Mouse (Mus musculus) G1E (cell line): Measurements from ENCODE around the gene Rasgef1a. TPM values are rescaled to one million over a fixed set of nuclear protein-coding genes. Genes with fewer than 3 reads are reported as not detected.

Source experiments
- ATAC-seq: 2 replicates; pipeline ENCODE4 v1.8.0; 2016; ENCODE audit warnings: mild to moderate bottlenecking; ENCODE audit not compliant: insufficient number of reproducible peaks, poor library complexity, low FRiP score, severe bottlenecking; ENCODE audit errors: extremely low read depth
- DNase-seq: peaks from one replicate; pipeline ENCODE4 v3.0.0; 2012; ENCODE audit warnings: low spot score
- H3K27me3 ChIP-seq: 2 replicates; pipeline ENCODE4 v1.6.1; 2012; ENCODE audit warnings: mild to moderate bottlenecking, low read length, inconsistent platforms; ENCODE audit not compliant: insufficient read depth
- H3K36me3 ChIP-seq: replicated peaks from 2 replicates; pipeline ENCODE3; 2012; ENCODE audit warnings: mild to moderate bottlenecking, inconsistent platforms
- H3K4me1 ChIP-seq: 2 replicates; pipeline ENCODE4 v1.6.1; 2012; ENCODE audit warnings: low read depth, low read length, inconsistent platforms, mixed read lengths; ENCODE audit not compliant: insufficient read depth
- H3K4me3 ChIP-seq: 2 replicates; pipeline ENCODE4 v1.5.1; 2012; ENCODE audit warnings: low read depth, mild to moderate bottlenecking, inconsistent platforms, low read length, moderate library complexity, mixed read lengths
- H3K9me3 ChIP-seq: replicated peaks from 2 replicates; pipeline ENCODE4 v1.6.1; 2012; ENCODE audit warnings: inconsistent platforms
- CTCF ChIP-seq: IDR thresholded peaks from 2 replicates; pipeline ENCODE4 v1.5.1; 2012; ENCODE audit warnings: low read depth, low read length, inconsistent platforms, mixed read lengths
- GATA1 ChIP-seq: IDR thresholded peaks from 2 replicates; pipeline ENCODE4 v1.6.1; 2012; ENCODE audit warnings: borderline replicate concordance, low read length, inconsistent platforms, mixed read lengths
- GATA2 ChIP-seq: IDR thresholded peaks from 2 replicates; pipeline ENCODE4 v1.6.1; 2012; ENCODE audit warnings: low read depth, low read length, inconsistent platforms, borderline replicate concordance
- POLR2AphosphoS5 ChIP-seq: IDR thresholded peaks from 2 replicates; pipeline ENCODE4 v1.6.1; 2012; ENCODE audit warnings: low read depth, low read length, inconsistent platforms; ENCODE audit not compliant: insufficient replicate concordance
- TAL1 ChIP-seq: conservative IDR thresholded peaks from 2 replicates; pipeline ENCODE4 v1.6.1; 2012; ENCODE audit warnings: low read depth, low read length, inconsistent platforms, mixed read lengths
- polyA plus RNA-seq: library from polyadenylated mRNA; stranded (reverse); fragments of >175 nt; gene quantifications from 2 replicates; pipeline ENCODE4 v1.2.3, GENCODE M21; 2012
- total RNA-seq, 2 experiments: library from RNA; stranded (forward) in 1 of 2; stranded (reverse) in 1 of 2; fragments of 200-1000 nt in 1 of 2; fragments of >200 nt in 1 of 2; fragmentation: Nextera tagmentation in 1 of 2; gene quantifications; 2 replicates each; pipeline ENCODE4 v1.2.3; 2014 to 2017

The Rasgef1a gene
- total and polyA plus RNA-seq, 3 experiments: 0.05 TPM; not detected in 2

DNA sequence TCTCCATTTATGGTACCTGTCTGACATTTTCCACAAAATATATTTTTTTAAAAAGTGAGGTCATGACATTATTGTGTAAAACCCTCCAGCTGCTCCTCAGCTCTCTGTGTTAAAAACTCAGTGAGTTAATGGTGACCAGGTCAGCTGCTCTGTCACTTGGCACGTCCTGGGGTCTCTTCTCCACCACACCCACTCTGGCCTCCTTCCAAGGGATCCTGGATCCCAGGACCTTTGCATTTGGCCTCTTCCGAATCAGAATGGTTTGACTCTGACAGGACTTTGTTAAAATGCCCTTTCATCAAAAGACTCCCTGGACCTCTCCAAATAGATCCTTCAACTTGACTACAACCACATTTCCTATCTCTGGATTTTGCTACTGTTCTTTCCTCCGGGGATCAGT is 982 bp upstream of the Rasgef1a start:
- ATAC-seq: no peak

DNA sequence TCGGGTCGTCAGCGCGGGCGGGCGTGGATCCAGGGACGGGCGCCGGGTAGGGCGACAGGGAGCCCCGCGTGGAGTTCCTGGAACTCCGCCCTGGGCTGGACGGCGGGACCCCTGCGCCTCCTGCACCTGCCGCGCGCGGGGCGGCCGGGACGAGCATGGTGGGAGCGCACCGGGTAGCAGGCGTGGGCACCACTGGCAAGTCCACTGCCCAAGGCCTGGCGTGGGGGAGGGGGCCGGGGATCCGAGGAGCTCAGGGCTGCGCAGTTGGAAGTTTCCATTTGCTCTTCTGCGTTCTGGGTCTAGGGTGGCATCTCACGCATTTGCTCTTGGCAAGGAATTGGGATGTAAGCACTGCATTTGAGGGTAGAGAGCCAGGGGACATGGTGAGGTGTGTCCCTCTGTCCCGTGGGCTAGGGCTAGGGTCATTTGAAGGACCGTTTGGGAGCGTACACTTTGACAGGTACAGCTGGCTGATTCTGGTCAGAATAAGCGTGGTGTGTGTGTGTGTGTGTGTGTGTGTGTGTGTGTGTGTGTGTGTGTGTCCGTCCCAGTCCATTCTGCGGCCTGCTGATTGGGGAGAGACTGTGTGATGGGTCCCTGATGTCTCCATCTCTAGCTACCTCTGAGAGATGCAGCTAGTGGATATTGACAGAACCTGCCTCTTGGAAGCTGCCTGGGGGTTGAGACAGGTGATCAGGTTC is 528 bp downstream of the Rasgef1a start:
- Histone ChIP-seq H3K36me3 (no peaks in the 10 kb centered on the region), H3K27me3 (no peaks in the 10 kb centered on the region), H3K4me3 (no peak overlapping the region), H3K4me1 (no peaks in the 10 kb centered on the region), H3K9me3 (no peaks in the 10 kb centered on the region)
- ATAC-seq (no peak), DNase-seq (no peak)
- TF ChIP-seq POLR2AphosphoS5: no peak
- TF ChIP-seq CTCF: no peak
- TF ChIP-seq GATA1: no peak
- TF ChIP-seq TAL1: no peak
- no peak for TF ChIP-seq GATA2

More for the DNA sequence above, 982 bp upstream of the Rasgef1a start:
- Histone ChIP-seq H3K9me3 (no peaks in the 10 kb centered on the region), H3K27me3 (no peaks in the 10 kb centered on the region), H3K4me1 (no peaks in the 10 kb centered on the region), H3K4me3 (no peak overlapping the region), H3K36me3 (no peaks in the 10 kb centered on the region)
- DNase-seq: no peak
- TF ChIP-seq POLR2AphosphoS5 (no peak), CTCF (no peak), GATA1 (no peak), GATA2 (no peak), TAL1 (no peak)

DNA sequence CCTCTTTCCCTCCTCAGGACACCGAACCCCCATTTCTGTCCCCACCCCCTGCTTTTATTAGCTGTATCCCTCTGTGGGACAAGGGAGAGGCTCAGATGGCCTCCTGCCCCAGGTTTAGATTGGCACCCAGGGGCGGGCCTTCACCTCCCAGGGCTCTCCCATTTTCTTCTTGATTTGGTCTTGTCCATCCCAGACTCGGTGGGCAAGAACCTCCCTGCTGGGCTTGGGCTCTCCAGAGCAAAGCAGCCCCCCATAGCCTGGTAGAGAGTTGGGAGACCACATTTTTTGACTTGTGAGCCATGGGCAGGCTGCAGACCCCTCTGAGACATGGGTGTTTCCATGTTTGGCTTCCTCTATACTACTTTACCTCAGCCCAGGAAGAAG is 1.1 kb downstream of the Rasgef1a start:
- H3K4me1 ChIP-seq: no peaks in the 10 kb centered on the region
- no peaks in the 10 kb centered on the region for H3K27me3 ChIP-seq
- ATAC-seq (no peak), DNase-seq (no peak)
- no peaks in the 10 kb centered on the region for H3K36me3 ChIP-seq
- H3K4me3 ChIP-seq: no peak overlapping the region
- TF ChIP-seq GATA2 (no peak), POLR2AphosphoS5 (no peak), CTCF (no peak), GATA1 (no peak), TAL1 (no peak)
- no peaks in the 10 kb centered on the region for H3K9me3 ChIP-seq

DNA sequence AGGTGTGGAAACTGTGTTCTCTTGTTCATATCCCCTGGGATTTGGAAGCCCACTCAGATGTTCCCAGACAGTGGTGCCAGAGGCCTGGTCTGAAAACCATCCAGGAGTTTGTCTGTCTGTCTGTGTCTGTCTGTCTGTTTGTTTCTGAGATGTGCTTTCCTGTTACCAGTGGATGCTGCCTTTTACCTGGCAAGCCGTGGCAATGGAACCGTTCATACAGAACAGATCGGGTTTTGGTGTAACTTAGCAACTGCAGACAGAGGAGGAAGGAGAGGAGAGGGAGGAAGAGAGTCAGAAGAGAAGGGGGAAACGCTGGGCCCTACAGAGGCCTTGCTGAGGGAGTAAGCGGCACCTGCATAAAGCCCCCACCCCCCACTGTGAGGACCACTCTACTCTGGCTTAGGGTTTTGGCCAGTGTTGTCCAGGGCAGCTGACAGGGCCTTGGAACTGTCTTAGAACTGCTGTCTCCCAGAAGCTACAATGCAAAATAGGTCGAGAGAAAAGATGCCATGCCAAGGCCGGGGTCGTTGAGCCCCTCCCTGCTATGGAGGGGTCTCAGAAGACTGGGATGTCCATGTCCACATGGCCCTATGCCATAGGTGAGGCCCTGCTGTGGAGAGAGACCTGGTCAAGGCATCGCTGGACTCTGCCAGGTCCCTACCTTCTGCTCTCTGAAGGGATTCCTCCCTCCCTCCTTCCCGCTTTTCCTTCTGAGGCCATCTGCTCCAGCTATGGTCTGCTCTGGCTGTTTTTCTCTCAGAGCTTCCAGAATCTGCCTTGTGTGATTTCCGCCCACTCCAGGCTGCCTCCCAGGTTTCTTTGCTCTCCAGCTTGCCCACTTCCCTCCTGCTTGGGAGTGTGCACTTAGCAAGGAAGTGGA is 2.0 kb downstream of the Rasgef1a start:
- no peak for ATAC-seq
- no peak for DNase-seq
- Histone ChIP-seq H3K9me3 (no peaks in the 10 kb centered on the region), H3K36me3 (no peaks in the 10 kb centered on the region), H3K27me3 (no peaks in the 10 kb centered on the region), H3K4me3 (no peak overlapping the region), H3K4me1 (no peaks in the 10 kb centered on the region)
- TF ChIP-seq POLR2AphosphoS5 (no peak), CTCF (no peak), GATA1 (no peak), TAL1 (no peak)

DNA sequence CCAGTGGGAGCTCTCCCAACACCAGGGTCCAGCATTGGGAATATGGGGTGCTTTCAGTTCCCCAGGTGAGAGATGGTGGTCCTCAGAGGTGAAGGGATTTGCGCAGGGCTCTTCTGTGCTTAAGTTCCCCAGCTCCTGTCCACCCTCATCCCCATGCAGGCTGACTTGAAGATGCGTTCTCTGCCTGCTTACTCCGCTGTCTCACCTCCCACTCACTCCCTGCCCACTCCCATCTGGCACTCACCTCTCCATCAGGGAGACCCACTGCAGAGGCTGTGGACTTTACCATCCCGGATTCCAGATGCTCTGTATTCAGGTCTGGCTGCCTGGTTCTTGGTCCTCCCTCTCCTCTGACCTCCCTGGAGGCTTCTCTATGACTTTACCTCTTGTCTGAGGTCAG is 3.6 kb downstream of the Rasgef1a start:
- Histone ChIP-seq H3K36me3 (no peaks in the 10 kb centered on the region), H3K4me1 (no peaks in the 10 kb centered on the region), H3K4me3 (no peak overlapping the region), H3K9me3 (no peaks in the 10 kb centered on the region), H3K27me3 (no peaks in the 10 kb centered on the region)
- TF ChIP-seq CTCF: no peak
- TF ChIP-seq GATA1: no peak
- TF ChIP-seq GATA2: no peak
- no peak for TF ChIP-seq POLR2AphosphoS5
- no peak for TF ChIP-seq TAL1
- DNase-seq: no peak
- no peak for ATAC-seq

DNA sequence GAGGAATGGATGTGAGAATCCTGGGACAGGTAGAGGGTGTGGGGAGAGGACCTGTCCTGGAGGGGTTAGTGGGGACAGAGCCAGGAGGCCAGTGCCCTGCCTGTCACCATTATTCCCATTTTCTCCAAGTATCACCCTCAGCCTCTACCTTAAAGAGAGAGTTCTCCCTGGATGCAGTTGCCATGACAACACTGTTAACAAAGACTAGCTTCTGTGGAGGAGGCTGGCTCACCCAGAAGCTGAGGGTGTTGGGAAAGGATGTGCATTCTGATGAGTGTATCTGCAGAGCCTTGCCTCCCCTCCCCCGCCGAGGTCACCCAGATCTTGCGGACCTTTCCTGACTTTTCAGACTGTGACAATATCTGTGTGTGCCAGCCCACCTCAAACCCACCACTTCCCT is 4.7 kb downstream of the Rasgef1a start:
- Histone ChIP-seq H3K4me3 (no peak overlapping the region), H3K36me3 (no peaks in the 10 kb centered on the region), H3K27me3 (no peaks in the 10 kb centered on the region), H3K9me3 (no peaks in the 10 kb centered on the region), H3K4me1 (no peaks in the 10 kb centered on the region)
- no peak for TF ChIP-seq GATA2
- TF ChIP-seq GATA1: no peak
- TF ChIP-seq POLR2AphosphoS5: no peak
- no peak for TF ChIP-seq CTCF
- no peak for DNase-seq
- no peak for ATAC-seq
